ENCODE assay signal across 8 mouse cellular contexts in the genomic region with DNA sequence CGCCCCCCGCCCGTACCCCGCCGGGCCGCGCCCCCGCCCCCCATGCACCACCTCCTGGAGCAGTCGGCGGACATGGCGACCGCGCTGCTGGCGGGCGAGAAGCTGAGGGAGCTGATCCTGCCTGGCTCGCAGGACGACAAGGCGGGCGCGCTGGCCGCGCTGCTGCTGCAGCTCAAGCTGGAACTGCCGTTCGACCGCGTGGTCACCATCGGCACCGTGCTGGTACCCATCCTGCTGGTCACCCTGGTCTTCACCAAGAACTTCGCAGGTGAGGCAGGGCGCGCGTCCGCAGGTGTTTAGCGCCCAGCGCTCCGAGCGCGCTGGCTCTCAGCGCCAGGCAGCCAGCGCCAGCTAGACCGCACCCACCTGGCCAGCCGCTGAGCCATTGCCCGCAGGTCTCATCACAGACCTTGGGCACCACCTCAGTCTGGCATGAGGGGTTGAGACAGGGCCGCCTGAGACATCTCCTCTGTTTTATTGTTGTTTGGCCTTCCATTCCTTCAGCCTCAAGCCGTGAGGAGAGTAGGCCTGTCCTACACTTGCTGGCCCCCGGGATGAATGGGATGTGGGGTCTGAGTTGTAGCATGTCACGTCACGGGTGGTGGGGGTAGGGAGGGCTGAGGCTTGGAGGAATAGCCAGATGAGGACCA. TPM values are rescaled to one million over a fixed set of nuclear protein-coding genes. Genes with fewer than 3 reads are reported as not detected.
DNase-seq lines count a peak whose midpoint lies in the region; ATAC-seq and TF ChIP-seq lines count a peak whose summit lies in the region.

No protein-coding gene starts in this region.

- TF ChIP-seq POLR2A in limb, embryonic 14.5 days (IDR thresholded peaks at IDR 0.05; ENCODE audit: borderline replicate concordance, extremely low read depth, insufficient read depth, insufficient read length): 0 out of 2 replicates have a peak, but pooled peaks have one; percentile 18

- H3K4me3 ChIP-seq in heart, embryonic 12.5 days: peak overlapping the region; percentile 82
- peak overlapping the region; percentile 80 to 83 for H3K4me3 ChIP-seq in ES-E14 (ENCODE audit: insufficient read depth in 1 of 2, low read depth in 1 of 2, low read length in 2 of 2, poor library complexity in 1 of 2, severe bottlenecking in 1 of 2)
- H3K4me3 ChIP-seq in heart, embryonic 14.5 days (ENCODE audit: control insufficient read depth in 1 of 2, insufficient read depth in 1 of 2, low read depth in 1 of 2, low read length in 2 of 2): peak overlapping the region; percentile 63 to 77
- H3K4me3 ChIP-seq in limb, embryonic 14.5 days (replicated peaks; ENCODE audit: low read length): peak overlapping the region; percentile 63

- no peak for DNase-seq in heart, adult 8-10 months (ENCODE audit: low spot score)
- no peak for DNase-seq in ES-E14 (ENCODE audit: low read depth, low spot score)
- peak; percentile 71 to 75 for DNase-seq in cerebellum, postnatal 10 days
- DNase-seq in limb, embryonic 14.5 days (ENCODE audit: low spot score): no peak
- DNase-seq in right cerebral cortex, adult 2 months (ENCODE audit: low spot score in 2 of 2): peak; percentile 41 to 61
- no peak for DNase-seq in natural killer cell, adult 2 months (ENCODE audit: low spot score in 2 of 2)

- no peak overlapping the region for H3K27ac ChIP-seq in heart, embryonic 12.5 days (ENCODE audit: poor library complexity, severe bottlenecking)
- no peak overlapping the region for H3K27ac ChIP-seq in ES-E14 (ENCODE audit: insufficient read depth, low read depth, low read length, poor library complexity, severe bottlenecking)
- H3K27ac ChIP-seq in heart, embryonic 14.5 days (replicated peaks in 1 of 2; ENCODE audit: control insufficient read depth in 1 of 2, insufficient read depth in 1 of 2, low read depth in 2 of 2, low read length in 2 of 2): 0 out of 4 replicates have a peak overlapping the region, but pooled peaks of 1 of the 2 experiments have one; percentile 35
- no peak overlapping the region for H3K27ac ChIP-seq in limb, embryonic 14.5 days (replicated peaks; ENCODE audit: low read depth, low read length)

- no peaks in the 10 kb centered on the region for H3K9me3 ChIP-seq in heart, embryonic 12.5 days (replicated peaks)
- no peaks in the 10 kb centered on the region for H3K9me3 ChIP-seq in ES-E14 (ENCODE audit: control insufficient read depth, insufficient read depth, low read depth, low read length)
- H3K9me3 ChIP-seq in heart, embryonic 14.5 days (ENCODE audit: control insufficient read depth, low read length): no peaks in the 10 kb centered on the region
- H3K9me3 ChIP-seq in limb, embryonic 14.5 days (ENCODE audit: control insufficient read depth, low read length): no peaks in the 10 kb centered on the region

- peak; percentile 26; the same call in 1 of the 2 replicates for ATAC-seq in heart, embryonic 12.5 days (ENCODE audit: insufficient number of reproducible peaks, low FRiP score)
- ATAC-seq in heart, embryonic 14.5 days (ENCODE audit: insufficient number of reproducible peaks, insufficient read depth, low FRiP score, low read depth): no peak
- peak; percentile 56; the same call in 1 of the 2 replicates for ATAC-seq in limb, embryonic 14.5 days (ENCODE audit: low FRiP score, low read depth)

- H3K4me1 ChIP-seq in heart, embryonic 12.5 days (replicated peaks): peaks cover 13% of the 10 kb centered on the region
- H3K4me1 ChIP-seq in ES-E14 (ENCODE audit: control insufficient read depth in 2 of 2, insufficient read depth in 2 of 2, low read length in 2 of 2, poor library complexity in 1 of 2): peaks cover 0 to 6% of the 10 kb centered on the region in 2 experiments; a peak in 1 of 4 replicates
- H3K4me1 ChIP-seq in heart, embryonic 14.5 days (ENCODE audit: control insufficient read depth in 2 of 2, insufficient read depth in 2 of 2, low read length in 2 of 2): peaks cover 5 to 8% of the 10 kb centered on the region in 2 experiments; a peak in 3 of 4 replicates
- no peaks in the 10 kb centered on the region for H3K4me1 ChIP-seq in limb, embryonic 14.5 days (ENCODE audit: control insufficient read depth, insufficient read depth, low read length)

- peaks cover 6% of the 10 kb centered on the region for H3K36me3 ChIP-seq in heart, embryonic 12.5 days
- H3K36me3 ChIP-seq in ES-E14 (ENCODE audit: control insufficient read depth, insufficient read depth, low read length, poor library complexity, severe bottlenecking): no peaks in the 10 kb centered on the region
- H3K36me3 ChIP-seq in heart, embryonic 14.5 days (ENCODE audit: control insufficient read depth, insufficient read depth, low read length): peaks cover 3% of the 10 kb centered on the region
- no peaks in the 10 kb centered on the region for H3K36me3 ChIP-seq in limb, embryonic 14.5 days (ENCODE audit: control insufficient read depth, insufficient read depth, low read length)

- H3K27me3 ChIP-seq in heart, embryonic 12.5 days (replicated peaks): peaks cover 69% of the 10 kb centered on the region
- H3K27me3 ChIP-seq in heart, embryonic 14.5 days (ENCODE audit: control insufficient read depth, insufficient read depth, low read length): peaks cover 28% of the 10 kb centered on the region
- peaks cover 25% of the 10 kb centered on the region for H3K27me3 ChIP-seq in limb, embryonic 14.5 days (ENCODE audit: control insufficient read depth, insufficient read depth, low read length)

- H3K9ac ChIP-seq in heart, embryonic 12.5 days: peak overlapping the region; percentile 83
- peak overlapping the region; percentile 67 for H3K9ac ChIP-seq in ES-E14 (ENCODE audit: insufficient read depth, low read depth, low read length, poor library complexity, severe bottlenecking)
- H3K9ac ChIP-seq in heart, embryonic 14.5 days (ENCODE audit: low read length): peak overlapping the region; percentile 78
- peak overlapping the region; percentile 69 for H3K9ac ChIP-seq in limb, embryonic 14.5 days (ENCODE audit: low read depth, low read length, severe bottlenecking)

- in situ Hi-C loops in ES-E14 (cut with MboI; ENCODE audit: low sequenced_read_pairs in 2 of 2, unreplicated experiment in 2 of 2): no loop called here

- H3K4me2 ChIP-seq in heart, embryonic 12.5 days: peak overlapping the region; percentile 94
- peak overlapping the region; percentile 76 for H3K4me2 ChIP-seq in heart, embryonic 14.5 days (ENCODE audit: low read length)
- H3K4me2 ChIP-seq in limb, embryonic 14.5 days (replicated peaks; ENCODE audit: low read depth, low read length, severe bottlenecking): peak overlapping the region; percentile 93

- WGBS in heart, embryonic 12.5 days: 3% methylated on average over 40 of the region's 48 CpGs
- WGBS in heart, embryonic 14.5 days: 3% methylated on average over 40 of the region's 48 CpGs
- WGBS in limb, embryonic 14.5 days: 9% methylated on average over 8 of the region's 48 CpGs

TF ChIP-seq in ES-E14, 5 proteins besides CTCF, POLR2A, EP300 and RAD21:
- TF ChIP-seq MAFK (IDR thresholded peaks at IDR 0.05; ENCODE audit: insufficient read depth, low read depth, low read length): no peak
- no peak for TF ChIP-seq ZNF384 (IDR thresholded peaks at IDR 0.05; ENCODE audit: low read depth, low read length)
- TF ChIP-seq ZC3H11A (IDR thresholded peaks at IDR 0.05; ENCODE audit: borderline replicate concordance, low read depth, low read length): no peak
- no peak for TF ChIP-seq CHD2 (IDR thresholded peaks at IDR 0.05; ENCODE audit: low read depth, low read length)
- no peak for TF ChIP-seq HCFC1 (IDR thresholded peaks at IDR 0.05; ENCODE audit: borderline replicate concordance, insufficient read depth, low read length)

RNA-seq across cellular contexts. Expression of gene Panx2, which starts 0.6 kb away (rescaled TPM):
- polyA plus RNA-seq in heart, embryonic 12.5 days (2016; fragmentation: Nextera tagmentation; extraction: Ambion mirVana): 1.8 and 2.4 TPM in 2 replicates
- 1 to 10 TPM; 1.1 to 2.1 (median 1.7) TPM for total RNA-seq in heart, adult 8-10 months (2022)
- 0.22 and 0.58 TPM in 2 replicates for total RNA-seq in ES-E14 (2012; rRNA removed)
- polyA plus RNA-seq in heart, embryonic 14.5 days (2014; fragmentation: Nextera tagmentation; extraction: Ambion mirVana): 2.3 and 2.6 TPM in 2 replicates
- 1.9 and 2.0 TPM in 2 replicates for polyA plus RNA-seq in limb, embryonic 14.5 days (2012; rRNA removed)
- 0.29 and 0.48 TPM in 2 replicates for polyA plus RNA-seq in limb, embryonic 14.5 days (2014; fragmentation: Nextera tagmentation; extraction: Ambion mirVana)

RNA-seq across cellular contexts. Expression of gene Trabd, which starts 14.8 kb away (rescaled TPM):
- 51.7 and 53.5 TPM in 2 replicates for polyA plus RNA-seq in heart, embryonic 12.5 days (2016; fragmentation: Nextera tagmentation; extraction: Ambion mirVana)
- 10 to 100 TPM; 43.9 to 51.4 (median 45.4) TPM for total RNA-seq in heart, adult 8-10 months (2022)
- 24.2 and 29.9 TPM in 2 replicates for total RNA-seq in ES-E14 (2012; rRNA removed)
- 51.6 and 51.9 TPM in 2 replicates for polyA plus RNA-seq in heart, embryonic 14.5 days (2014; fragmentation: Nextera tagmentation; extraction: Ambion mirVana)
- polyA plus RNA-seq in limb, embryonic 14.5 days (2012; rRNA removed): 43.5 and 51.0 TPM in 2 replicates
- polyA plus RNA-seq in limb, embryonic 14.5 days (2014; fragmentation: Nextera tagmentation; extraction: Ambion mirVana): 47.8 and 51.0 TPM in 2 replicates

RNA-seq across cellular contexts. Expression of gene Selenoo, which starts 28.7 kb away (rescaled TPM):
- polyA plus RNA-seq in heart, embryonic 12.5 days (2016; fragmentation: Nextera tagmentation; extraction: Ambion mirVana): 12.4 and 12.6 TPM in 2 replicates
- total RNA-seq in heart, adult 8-10 months (2022): 10 to 100 TPM; 15.0 to 16.6 (median 15.8) TPM
- total RNA-seq in ES-E14 (2012; rRNA removed): 7.5 and 8.7 TPM in 2 replicates
- polyA plus RNA-seq in heart, embryonic 14.5 days (2014; fragmentation: Nextera tagmentation; extraction: Ambion mirVana): 14.0 and 16.4 TPM in 2 replicates
- 32.7 and 40.7 TPM in 2 replicates for polyA plus RNA-seq in limb, embryonic 14.5 days (2012; rRNA removed)
- polyA plus RNA-seq in limb, embryonic 14.5 days (2014; fragmentation: Nextera tagmentation; extraction: Ambion mirVana): 20.6 and 22.9 TPM in 2 replicates

Comparison
In these comparisons a context has a peak if more than half of its experiments do, and no peak if none do; other contexts are left out.
1. DNase-seq: peak in cerebellum, postnatal 10 days (2 of 2) and right cerebral cortex, adult 2 months (2 of 2); none in heart, adult 8-10 months (single experiment), ES-E14 (single experiment), limb, embryonic 14.5 days (single experiment) and natural killer cell, adult 2 months (0 of 2).
2. Peak in every context shown above with its lines, with median percentiles within 50 percentile points of each other: H3K4me2 ChIP-seq, H3K4me3 ChIP-seq and H3K9ac ChIP-seq.